Mouse (Mus musculus) inflammation-experienced regulatory T-cells, adult 16 weeks (primary cell): ENCODE data around the gene Irak4. TPM values are rescaled to one million over a fixed set of nuclear protein-coding genes. Genes with fewer than 3 reads are reported as not detected.

Experiments
- polyA plus RNA-seq: library from polyadenylated mRNA; unstranded; fragments of 100-300 nt; shearing (Covaris generic); gene quantifications from one replicate; pipeline ENCODE4 v1.2.1, GENCODE M21; 2017

Irak4 gene
- polyA plus RNA-seq, result 44.7 TPM

GRCm38 (mm10) chr15:94543409-94544051 lies at the start of gene Irak4, which contains the start of gene Pus7l:
TSS of gene Irak4 (plus strand) at chr15:94543643.
TSS of gene Pus7l (minus strand) at chr15:94543547.

GRCm38 (mm10) chr15:94589219-94590075 lies 46.0 kb downstream of the Irak4 start, which contains the start of gene Twf1:
TSS of gene Twf1 (minus strand) at chr15:94589889.

GRCm38 (mm10) chr15:94628830-94629601 lies 85.6 kb downstream of the Irak4 start, which contains the start of gene Tmem117:
TSS of gene Tmem117 (plus strand) at chr15:94629232.

Other genes starting within 250 kb of the Irak4 start
- not detected for gene Adamts20, start 78.2 kb upstream of the Irak4 start, polyA plus RNA-seq
- gene Pus7l, start 96 bp upstream of the Irak4 start, polyA plus RNA-seq, result 12.0 TPM
- 22.7 TPM for gene Twf1, start 46.2 kb downstream of the Irak4 start, polyA plus RNA-seq
- not detected for gene Tmem117, start 85.6 kb downstream of the Irak4 start, polyA plus RNA-seq